Mouse (Mus musculus): ENCODE results near the gene Atp8a1.

DNA sequence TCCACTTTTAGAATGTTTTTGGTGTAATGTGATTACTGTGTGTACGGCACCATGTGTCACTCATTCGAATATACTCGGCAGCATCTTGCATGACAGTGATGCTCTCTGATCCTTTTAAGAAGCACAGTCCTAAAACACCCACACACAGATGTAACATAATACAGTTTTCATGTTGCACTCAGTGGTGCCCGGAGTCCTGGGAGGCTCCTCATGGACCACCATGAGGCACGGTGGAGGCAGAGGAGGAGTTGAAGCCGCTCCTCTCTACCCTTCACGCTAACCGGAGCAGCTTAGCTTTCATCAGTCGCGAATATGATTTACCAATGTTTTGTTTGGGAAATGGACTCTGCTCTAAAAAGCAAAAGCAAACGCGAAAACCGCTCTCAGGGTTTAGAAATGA lies 120.4 kb downstream of the Atp8a1 start:
- TF ChIP-seq CTCF (conservative IDR thresholded peaks at IDR 0.05 in 1 of 2, IDR thresholded peaks at IDR 0.05 in 1 of 2; ENCODE audit: low read depth in 2 of 2, low read length in 2 of 2) (no peak), E2F4 (IDR thresholded peaks at IDR 0.05; ENCODE audit: insufficient replicate concordance, low read depth, low read length) (no peak), POLR2A (IDR thresholded peaks at IDR 0.05; ENCODE audit: low read depth, low read length) (no peak), ZNF384 (IDR thresholded peaks at IDR 0.05; ENCODE audit: low read depth, low read length) (no peak), EP300 (IDR thresholded peaks at IDR 0.05; ENCODE audit: low read length) (no peak), JUN (IDR thresholded peaks at IDR 0.05; ENCODE audit: insufficient read depth, low read depth, low read length) (no peak), MAFK (IDR thresholded peaks at IDR 0.05; ENCODE audit: insufficient replicate concordance, low read length) (no peak), ETS1 (conservative IDR thresholded peaks at IDR 0.05; ENCODE audit: low read depth, low read length) (no peak)

Data from CH12.LX (cell line).